Mouse (Mus musculus) CH12.LX (cell line): ENCODE results near the gene Rhbdl2. TPM values are rescaled to one million over a fixed set of nuclear protein-coding genes. Genes with fewer than 3 reads are reported as not detected.

Experiments used
- DNase-seq: peaks from one replicate; pipeline ENCODE4 v3.0.0-alpha.2; 2013; ENCODE audit errors: extremely low read depth
- H3K27ac ChIP-seq: 2 replicates; pipeline ENCODE4 v1.5.1; 2012; ENCODE audit warnings: low read depth, mild to moderate bottlenecking, control low read depth, moderate library complexity; ENCODE audit not compliant: insufficient read depth
- H3K27me3 ChIP-seq: replicated peaks from 2 replicates; pipeline ENCODE3; 2012; ENCODE audit warnings: inconsistent platforms
- H3K36me3 ChIP-seq, 2 experiments: replicated peaks in 1 of 2; 2 replicates each; pipeline versions ENCODE3 to v1.6.1; 2012; ENCODE audit warnings: inconsistent platforms in 1 of 2, low read length in 1 of 2, mild to moderate bottlenecking in 1 of 2, mixed read lengths in 1 of 2, moderate library complexity in 1 of 2; ENCODE audit not compliant: control insufficient read depth in 1 of 2, insufficient read depth in 1 of 2
- H3K4me1 ChIP-seq, 2 experiments: 2 replicates each; pipeline ENCODE4 v1.6.1; 2012; ENCODE audit warnings: inconsistent platforms in 1 of 2, moderate library complexity in 1 of 2; ENCODE audit not compliant: insufficient read depth in 2 of 2, control insufficient read depth in 1 of 2
- H3K4me2 ChIP-seq: 2 replicates; pipeline ENCODE4 v1.6.1; 2012; ENCODE audit warnings: low read depth, mild to moderate bottlenecking, control low read depth; ENCODE audit not compliant: poor library complexity, insufficient read depth, severe bottlenecking
- H3K4me3 ChIP-seq, 3 experiments: fragments of 150-350 bp in 1 of 3; sonication (generic) in 1 of 3; replicated peaks in 1 of 3; 2 replicates each; pipeline versions ENCODE3 to v1.5.1; 2011 to 2012; ENCODE audit warnings: low read depth in 2 of 3, low read length in 2 of 3, mild to moderate bottlenecking in 2 of 3, moderate library complexity in 2 of 3, control low read depth in 1 of 3, improper control_type of control experiment in 1 of 3, inconsistent platforms in 1 of 3, mixed read lengths in 1 of 3; ENCODE audit not compliant: poor library complexity in 1 of 3
- H3K79me2 ChIP-seq: replicated peaks from 2 replicates; pipeline ENCODE4 v1.6.1; 2012; ENCODE audit warnings: mild to moderate bottlenecking, moderate library complexity; ENCODE audit not compliant: control insufficient read depth, poor library complexity, insufficient read depth, severe bottlenecking; ENCODE audit errors: extremely low read depth
- H3K9ac ChIP-seq: 2 replicates; pipeline ENCODE4 v1.6.1; 2012; ENCODE audit warnings: low read depth, mild to moderate bottlenecking, control low read depth, moderate library complexity; ENCODE audit not compliant: insufficient read depth
- H3K9me3 ChIP-seq: replicated peaks from 2 replicates; pipeline ENCODE3; 2012; ENCODE audit warnings: low read length, inconsistent platforms, mixed read lengths
- BHLHE40 ChIP-seq: IDR thresholded peaks from 2 replicates; pipeline ENCODE4 v1.6.1; 2011; ENCODE audit warnings: mild to moderate bottlenecking, low read depth, low read length, improper control_type of control experiment
- CHD1 ChIP-seq: IDR thresholded peaks from 2 replicates; pipeline ENCODE4 v1.6.1; 2012; ENCODE audit warnings: low read depth, low read length, improper control_type of control experiment, inconsistent platforms
- CHD2 ChIP-seq: IDR thresholded peaks from 2 replicates; pipeline ENCODE4 v1.6.1; 2011; ENCODE audit warnings: low read length, improper control_type of control experiment
- CTCF ChIP-seq, 2 experiments: IDR thresholded peaks in 1 of 2; conservative IDR thresholded peaks in 1 of 2; 2 replicates each; pipeline ENCODE4 v1.5.1; 2011 to 2012; ENCODE audit warnings: low read depth in 2 of 2, low read length in 2 of 2, improper control_type of control experiment in 1 of 2, inconsistent platforms in 1 of 2, mild to moderate bottlenecking in 1 of 2, moderate library complexity in 1 of 2
- E2F4 ChIP-seq: IDR thresholded peaks from 2 replicates; pipeline ENCODE4 v1.6.1; 2011; ENCODE audit warnings: low read depth, low read length, improper control_type of control experiment; ENCODE audit not compliant: insufficient replicate concordance
- EP300 ChIP-seq: IDR thresholded peaks from 2 replicates; pipeline ENCODE4 v1.6.1; 2011; ENCODE audit warnings: low read length, improper control_type of control experiment
- ETS1 ChIP-seq: conservative IDR thresholded peaks from 2 replicates; pipeline ENCODE4 v1.6.1; 2012; ENCODE audit warnings: low read depth, mild to moderate bottlenecking, inconsistent platforms, low read length, improper control_type of control experiment, moderate library complexity
- GABPA ChIP-seq: IDR thresholded peaks from 2 replicates; pipeline ENCODE4 v1.6.1; 2012; ENCODE audit warnings: low read depth, low read length, improper control_type of control experiment, inconsistent platforms; ENCODE audit not compliant: insufficient replicate concordance
- IRF4 ChIP-seq: IDR thresholded peaks from 2 replicates; pipeline ENCODE4 v1.6.1; 2014; ENCODE audit warnings: low read depth, mild to moderate bottlenecking, inconsistent platforms, low read length, improper control_type of control experiment
- JUND ChIP-seq: conservative IDR thresholded peaks from 2 replicates; pipeline ENCODE4 v1.6.1; 2011; ENCODE audit warnings: low read depth, low read length, improper control_type of control experiment
- MAX ChIP-seq: IDR thresholded peaks from 2 replicates; pipeline ENCODE4 v1.6.1; 2011; ENCODE audit warnings: low read length, improper control_type of control experiment
- MEF2A ChIP-seq: IDR thresholded peaks from 2 replicates; pipeline ENCODE4 v1.6.1; 2014; ENCODE audit warnings: low read depth, mild to moderate bottlenecking, inconsistent platforms, low read length, improper control_type of control experiment, borderline replicate concordance
- MYC ChIP-seq: IDR thresholded peaks from 2 replicates; pipeline ENCODE4 v1.6.1; 2011; ENCODE audit warnings: low read depth, mild to moderate bottlenecking, improper control_type of control experiment, low read length
- NELFE ChIP-seq: IDR thresholded peaks from 2 replicates; pipeline ENCODE4 v1.6.1; 2011; ENCODE audit warnings: low read depth, low read length, improper control_type of control experiment
- RAD21 ChIP-seq: IDR thresholded peaks from 2 replicates; pipeline ENCODE4 v1.6.1; 2011; ENCODE audit warnings: low read depth, mild to moderate bottlenecking, low read length, improper control_type of control experiment, moderate library complexity
- RCOR1 ChIP-seq: conservative IDR thresholded peaks from 2 replicates; pipeline ENCODE4 v1.6.1; 2012; ENCODE audit warnings: low read depth, mild to moderate bottlenecking, inconsistent platforms, low read length, improper control_type of control experiment
- TCF12 ChIP-seq: IDR thresholded peaks from 2 replicates; pipeline ENCODE4 v1.6.1; 2014; ENCODE audit warnings: low read depth, mild to moderate bottlenecking, inconsistent platforms, low read length, improper control_type of control experiment
- UBTF ChIP-seq: IDR thresholded peaks from 2 replicates; pipeline ENCODE4 v1.6.1; 2012; ENCODE audit warnings: low read depth, mild to moderate bottlenecking, inconsistent platforms, low read length, improper control_type of control experiment, moderate library complexity
- dilution Hi-C: fragments of 300-500 bp; cut with MboI; formaldehyde crosslinking; loops from 2 replicates; pipeline ENCODE4 v1.14.3; 2020; ENCODE audit warnings: low sequenced_read_pairs; ENCODE audit not compliant: extremely low pct_unique_long_range_greater_than_20kb, extremely low pct_ligation_motif_present
- in situ Hi-C: fragments of 300-500 bp; cut with MboI; formaldehyde crosslinking; loops from 3 replicates; pipeline ENCODE4 v1.14.3; 2019; ENCODE audit warnings: low sequenced_read_pairs, low pct_ligation_motif_present, low pct_unique_long_range_greater_than_20kb, mixed read lengths
- polyA plus RNA-seq: library from polyadenylated mRNA; unstranded; fragments of >175 nt; gene quantifications from 2 replicates; pipeline ENCODE4 v1.2.1, GENCODE M21; 2012; ENCODE audit warnings: low read depth; ENCODE audit not compliant: insufficient read length
- total RNA-seq, 2 experiments: library from RNA; depleted of rRNA; stranded (reverse); fragments of 300-350 nt in 1 of 2; fragments of >200 nt in 1 of 2; gene quantifications; 2 replicates each; pipeline ENCODE4 v1.2.3; 2012 to 2014

Gene Rhbdl2
- total and polyA plus RNA-seq, 3 experiments = not detected

DNA sequence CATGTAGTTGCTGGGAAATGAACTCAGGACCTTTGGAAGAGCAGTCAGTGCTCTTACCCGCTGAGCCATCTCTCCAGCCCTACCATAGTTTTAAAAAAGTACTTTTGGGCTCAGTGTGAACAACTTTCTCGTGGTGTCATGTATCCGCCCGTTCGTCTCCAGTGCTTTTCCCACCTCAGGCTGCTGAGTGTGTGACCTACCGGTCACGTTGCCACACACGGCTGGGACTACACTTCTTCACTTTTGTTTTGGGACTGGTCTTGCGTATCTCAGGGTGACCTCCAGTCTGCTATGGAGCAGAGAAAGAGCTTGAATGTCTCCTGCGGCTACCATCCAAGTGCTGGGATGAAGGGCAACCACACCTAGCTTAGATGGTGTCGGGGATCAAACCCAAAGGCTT, 20.6 kb downstream of the Rhbdl2 start:
- Histone ChIP-seq H3K4me1 (no peaks in the 10 kb centered on the region), H3K9ac (no peak overlapping the region), H3K79me2 (no peaks in the 10 kb centered on the region), H3K36me3 (no peaks in the 10 kb centered on the region), H3K27ac (no peak overlapping the region), H3K27me3 (peaks cover 8% of the 10 kb centered on the region), H3K4me3 (no peak overlapping the region), H3K4me2 (no peak overlapping the region), H3K9me3 (peaks cover 4% of the 10 kb centered on the region)
- TF ChIP-seq ETS1 = no peak
- TF ChIP-seq MEF2A = no peak
- no peak for TF ChIP-seq EP300
- TF ChIP-seq CHD1 = no peak
- TF ChIP-seq MYC = no peak
- no peak for TF ChIP-seq BHLHE40
- TF ChIP-seq E2F4 = no peak
- TF ChIP-seq RAD21 = no peak
- no peak for TF ChIP-seq CHD2
- TF ChIP-seq MAX = no peak
- in situ Hi-C loops = no loop called here
- DNase-seq = no peak
- dilution Hi-C loops = no loop called here

DNA sequence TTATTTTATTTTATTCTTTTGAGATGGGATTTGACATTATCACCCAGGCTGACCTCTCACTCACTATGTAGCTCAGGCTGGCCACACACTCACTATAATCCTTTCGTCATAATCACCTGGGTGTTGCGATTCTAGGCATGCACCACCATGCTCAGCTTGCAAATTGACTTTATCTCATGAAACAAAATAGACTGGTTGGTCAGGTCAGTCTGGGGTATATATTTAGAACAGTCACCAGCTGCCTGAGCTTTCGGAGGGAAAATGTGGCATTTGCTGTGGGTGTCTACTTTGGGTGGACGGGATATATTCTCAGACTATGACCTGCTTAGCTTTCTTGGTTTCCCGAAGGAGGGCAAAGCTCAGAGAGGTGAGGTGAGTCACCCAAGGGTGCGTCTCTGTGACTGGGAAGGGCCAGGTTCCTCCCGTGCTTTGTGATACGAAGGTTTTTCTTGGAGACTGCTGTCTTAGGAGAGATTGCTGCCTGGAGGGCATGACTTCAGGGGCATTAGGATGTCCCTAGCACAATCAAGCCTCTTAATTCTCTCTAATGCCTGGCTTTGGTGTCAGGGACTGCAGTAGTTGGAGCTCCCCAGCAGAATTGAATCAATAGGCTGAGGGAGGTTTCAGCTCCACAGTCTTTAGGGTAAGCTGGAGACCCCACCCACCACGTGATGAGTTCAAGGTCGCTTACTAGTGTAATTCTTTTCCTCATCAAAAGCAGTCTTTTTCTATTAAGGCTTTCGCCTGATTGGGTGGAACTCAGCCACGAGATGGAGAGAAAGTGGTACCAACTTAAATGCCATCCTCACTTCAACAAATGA, 23.0 kb downstream of the Rhbdl2 start:
- peaks cover 4% of the 10 kb centered on the region for H3K9me3 ChIP-seq
- H3K36me3 ChIP-seq = no peaks in the 10 kb centered on the region
- in situ Hi-C loops = no loop called here
- H3K4me1 ChIP-seq = peaks cover 0 to 8% of the 10 kb centered on the region in 2 experiments; a peak in 3 of 4 replicates
- H3K4me3 ChIP-seq = no peak overlapping the region
- H3K4me2 ChIP-seq = no peak overlapping the region
- TF ChIP-seq JUND (no peak), NELFE (no peak)
- TF ChIP-seq, all 38 proteins: peak for 0
- H3K9ac ChIP-seq = no peak overlapping the region
- DNase-seq = no peak
- H3K27ac ChIP-seq = no peak overlapping the region
- H3K27me3 ChIP-seq = peaks cover 13% of the 10 kb centered on the region
- dilution Hi-C loops = no loop called here
- H3K79me2 ChIP-seq = no peaks in the 10 kb centered on the region

- no peak overlapping the region for H3K4me2 ChIP-seq
- dilution Hi-C loops = no loop called here
- in situ Hi-C loops = no loop called here
Observed at GRCm38 (mm10) chr4:123812525-123812924, 24.9 kb downstream of the Rhbdl2 start.

More at GRCm38 (mm10) chr4:123812525-123812924, 24.9 kb downstream of the Rhbdl2 start:
- H3K4me1 ChIP-seq = peaks cover 0 to 8% of the 10 kb centered on the region in 2 experiments; a peak in 3 of 4 replicates
- no peak overlapping the region for H3K27ac ChIP-seq
- peaks cover 15% of the 10 kb centered on the region for H3K27me3 ChIP-seq
- no peaks in the 10 kb centered on the region for H3K9me3 ChIP-seq
- H3K79me2 ChIP-seq = no peaks in the 10 kb centered on the region
- H3K9ac ChIP-seq = no peak overlapping the region
- no peak overlapping the region for H3K4me3 ChIP-seq
- H3K36me3 ChIP-seq = no peaks in the 10 kb centered on the region
- DNase-seq = no peak
- TF ChIP-seq RCOR1 (no peak), IRF4 (no peak), TCF12 (no peak), GABPA (no peak), UBTF (no peak), CTCF (conservative IDR thresholded peaks at IDR 0.05 in 1 of 2, IDR thresholded peaks at IDR 0.05 in 1 of 2; ENCODE audit: low read depth in 2 of 2, low read length in 2 of 2) (peak in 1 of 2 experiments; percentile 18; a peak in 2 of 4 replicates)
